Mouse (Mus musculus) midbrain, embryonic 14.5 days (tissue): ENCODE data around the gene Eps8l3. TPM values are rescaled to one million over a fixed set of nuclear protein-coding genes. Genes with fewer than 3 reads are reported as not detected.

Experiments
- ATAC-seq: fragments of 200-750 bp; cut with Nextera tagmentation; 2 replicates; pipeline ENCODE4 v1.8.0; 2017; ENCODE audit warnings: moderate number of reproducible peaks, moderate library complexity; ENCODE audit not compliant: low FRiP score, low TSS enrichment
- DNase-seq: peaks from one replicate; pipeline ENCODE4 v3.0.0-alpha.2; 2015
- H3K27ac ChIP-seq: fragments of 300-500 bp; sonication (generic); replicated peaks from 2 replicates; pipeline ENCODE4 v1.5.1; 2014; ENCODE audit warnings: mild to moderate bottlenecking, low read depth, low read length, moderate library complexity
- H3K27me3 ChIP-seq: fragments of 300-500 bp; sonication (generic); 2 replicates; pipeline ENCODE4 v1.6.1; 2014; ENCODE audit warnings: low read length, control low read depth, mixed read lengths; ENCODE audit not compliant: control insufficient read depth, insufficient read depth
- H3K36me3 ChIP-seq: fragments of 300-500 bp; sonication (generic); 2 replicates; pipeline ENCODE4 v1.6.1; 2014; ENCODE audit warnings: low read length, control low read depth; ENCODE audit not compliant: control insufficient read depth, insufficient read depth
- H3K4me1 ChIP-seq: fragments of 300-500 bp; sonication (generic); 2 replicates; pipeline ENCODE4 v1.6.1; 2014; ENCODE audit warnings: mild to moderate bottlenecking, antibody characterized with exemption, low read length, control low read depth; ENCODE audit not compliant: control insufficient read depth, insufficient read depth
- H3K4me2 ChIP-seq: fragments of 300-500 bp; sonication (generic); 2 replicates; pipeline ENCODE4 v1.6.1; 2014; ENCODE audit warnings: mild to moderate bottlenecking, low read length, moderate library complexity
- H3K4me3 ChIP-seq: fragments of 300-500 bp; sonication (generic); replicated peaks from 2 replicates; pipeline ENCODE4 v1.5.1; 2014; ENCODE audit warnings: low read depth, low read length
- H3K9ac ChIP-seq: fragments of 300-500 bp; sonication (generic); replicated peaks from 2 replicates; pipeline ENCODE4 v1.6.1; 2014; ENCODE audit warnings: mild to moderate bottlenecking, low read length, moderate library complexity
- H3K9me3 ChIP-seq: fragments of 300-500 bp; sonication (generic); 2 replicates; pipeline ENCODE4 v1.6.1; 2016; ENCODE audit warnings: low read length, control low read depth, mixed read lengths; ENCODE audit not compliant: control insufficient read depth
- WGBS: fragments of 180-500 bp; shearing (Covaris S2); extraction: QIAGEN DNeasy Blood & Tissue Kit; methylation state at CpG from one replicate; pipeline ENCODE4 v1.1.7; 2014; 5-methylcytosine and 5-hydroxymethylcytosine counted together
- polyA plus RNA-seq: library from polyadenylated mRNA; unstranded; fragments of >200 nt; fragmentation: Nextera tagmentation; extraction: Ambion mirVana; gene quantifications from 2 replicates; pipeline ENCODE4 v1.2.1, GENCODE M21; 2014

Eps8l3 gene
- not detected in 2 replicates for polyA plus RNA-seq

DNA sequence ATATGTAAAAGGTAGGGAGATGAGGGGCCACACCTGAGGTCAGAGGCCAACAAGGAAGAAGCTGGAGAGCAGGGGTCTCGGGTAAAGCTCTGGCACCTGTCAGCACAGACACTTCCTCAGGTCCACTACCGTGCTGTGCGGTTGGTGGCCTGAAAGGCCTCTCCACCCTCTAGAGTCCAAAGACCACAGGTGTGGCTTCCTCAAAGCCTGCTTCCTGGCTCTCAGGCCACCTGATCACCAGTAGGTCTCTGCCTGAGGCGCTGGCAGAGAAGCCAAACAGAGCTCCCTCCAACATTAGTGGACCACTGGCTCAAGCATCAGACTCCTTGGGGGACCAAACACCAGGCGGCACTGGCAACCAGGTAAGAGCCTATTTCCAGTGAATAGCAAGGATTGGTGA lies at the start of gene Eps8l3:
Gene Eps8l3 (plus strand): TSS at position 225 of the 400 bp plus-strand sequence.
- Histone ChIP-seq H3K4me3 (no peak within 1 kb of the TSS), H3K36me3 (no peaks in the 10 kb centered on the region), H3K4me1 (no peaks in the 10 kb centered on the region), H3K4me2 (no peak within 1 kb of the TSS), H3K27me3 (no peaks in the 10 kb centered on the region), H3K27ac (no peak within 1 kb of the TSS), H3K9me3 (no peaks in the 10 kb centered on the region), H3K9ac (no peak within 1 kb of the TSS)
- no peak for DNase-seq
- ATAC-seq = no peak
- 89% methylated on average over 5 of the region's 5 CpGs for WGBS

DNA sequence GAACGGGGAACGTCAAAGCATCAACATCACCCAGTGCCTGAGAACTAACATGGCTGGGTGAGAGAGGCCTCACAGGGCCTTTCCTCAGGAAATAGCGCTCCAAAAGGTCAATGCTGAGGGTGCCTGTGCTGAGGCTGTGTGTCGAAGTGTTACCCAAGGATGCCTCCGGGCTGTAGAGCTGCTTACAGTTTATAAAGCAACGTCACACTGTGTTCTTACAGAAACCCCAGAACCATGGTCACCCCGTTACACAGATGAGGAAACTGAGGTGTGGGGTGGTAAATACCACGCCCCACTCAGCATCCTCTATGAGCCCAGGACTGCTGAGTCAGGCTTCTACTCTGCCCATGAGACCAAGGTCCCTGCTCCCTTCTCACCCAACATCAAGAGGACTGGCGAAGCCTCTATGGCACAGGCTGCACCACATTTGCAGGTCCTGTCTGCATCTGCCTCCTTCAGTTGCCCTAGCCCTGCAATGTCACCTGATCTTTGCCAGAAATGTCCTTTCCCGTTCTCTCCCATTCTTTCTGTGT lies 49.1 kb upstream of the Eps8l3 start:
- Histone ChIP-seq H3K27me3 (no peaks in the 10 kb centered on the region), H3K27ac (no peak overlapping the region), H3K9me3 (no peaks in the 10 kb centered on the region), H3K9ac (no peak overlapping the region), H3K4me1 (peaks cover 4% of the 10 kb centered on the region), H3K36me3 (no peaks in the 10 kb centered on the region), H3K4me3 (no peak overlapping the region), H3K4me2 (no peak overlapping the region)
- DNase-seq = no peak
- no peak for ATAC-seq
- 90% methylated on average over 10 of the region's 10 CpGs for WGBS

DNA sequence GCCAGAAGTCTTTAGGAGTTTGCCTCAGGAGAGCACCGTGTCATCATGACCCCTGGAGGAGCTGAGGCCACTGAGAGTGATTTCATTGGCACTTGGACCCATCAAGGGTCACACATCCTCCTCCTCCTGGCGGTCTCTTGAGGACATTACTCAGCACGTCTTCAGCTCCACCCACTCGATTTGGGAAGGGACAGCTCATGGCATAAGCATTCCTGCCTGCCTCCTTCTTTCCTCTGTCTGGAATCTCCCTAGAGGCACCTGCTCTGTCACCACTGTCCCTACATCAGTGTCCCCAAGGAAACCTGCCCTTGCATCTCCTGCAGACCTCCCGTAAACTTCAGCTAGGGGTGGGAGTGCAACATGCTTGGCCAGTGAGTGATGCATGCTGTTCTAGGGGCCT lies 48.5 kb upstream of the Eps8l3 start:
- Histone ChIP-seq H3K4me3 (no peak overlapping the region), H3K27me3 (no peaks in the 10 kb centered on the region), H3K9me3 (no peaks in the 10 kb centered on the region), H3K27ac (no peak overlapping the region), H3K9ac (no peak overlapping the region), H3K4me1 (peaks cover 10% of the 10 kb centered on the region), H3K4me2 (no peak overlapping the region), H3K36me3 (no peaks in the 10 kb centered on the region)
- ATAC-seq (no peak), DNase-seq (no peak)
- WGBS = 57% methylated on average over 5 of the region's 5 CpGs

GRCm38 (mm10) chr3:107828997-107829396 lies 48.0 kb upstream of the Eps8l3 start:
- Histone ChIP-seq H3K27me3 (no peaks in the 10 kb centered on the region), H3K4me2 (no peak overlapping the region), H3K36me3 (no peaks in the 10 kb centered on the region), H3K9me3 (no peaks in the 10 kb centered on the region), H3K27ac (no peak overlapping the region), H3K4me1 (peaks cover 15% of the 10 kb centered on the region), H3K9ac (no peak overlapping the region), H3K4me3 (no peak overlapping the region)
- ATAC-seq (no peak), DNase-seq (no peak)
- WGBS = 85% methylated on average over 4 of the region's 4 CpGs

DNA sequence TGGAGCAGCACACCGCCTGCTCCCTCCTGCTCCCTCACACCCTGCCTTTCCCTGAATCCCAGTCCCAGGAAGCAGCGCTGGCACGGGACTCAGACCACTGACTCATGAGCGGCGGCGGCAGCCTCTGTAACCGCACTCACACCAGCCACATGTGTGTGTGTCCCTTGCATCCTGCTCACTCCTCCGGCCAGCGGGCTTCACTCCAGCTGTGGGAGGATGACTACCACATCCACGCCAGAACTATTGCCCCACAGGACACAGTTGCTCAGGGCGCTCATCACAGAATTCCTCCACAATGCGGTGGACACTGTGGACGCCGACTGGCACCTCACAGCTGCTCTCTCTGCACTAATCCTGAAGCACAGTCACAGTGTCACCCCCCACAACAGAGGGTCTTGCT lies 47.4 kb upstream of the Eps8l3 start:
- Histone ChIP-seq H3K4me2 (no peak overlapping the region), H3K9ac (no peak overlapping the region), H3K4me1 (peaks cover 17% of the 10 kb centered on the region), H3K27me3 (no peaks in the 10 kb centered on the region), H3K4me3 (no peak overlapping the region), H3K27ac (no peak overlapping the region), H3K36me3 (no peaks in the 10 kb centered on the region), H3K9me3 (no peaks in the 10 kb centered on the region)
- no peak for ATAC-seq
- 75% methylated on average over 14 of the region's 14 CpGs for WGBS
- DNase-seq = no peak

- no peak for ATAC-seq
- DNase-seq = no peak
- H3K4me2 ChIP-seq = no peak overlapping the region
- peaks cover 17% of the 10 kb centered on the region for H3K4me1 ChIP-seq
- no peak overlapping the region for H3K4me3 ChIP-seq
- no peaks in the 10 kb centered on the region for H3K27me3 ChIP-seq
- no peaks in the 10 kb centered on the region for H3K9me3 ChIP-seq
- H3K9ac ChIP-seq = no peak overlapping the region
- no peaks in the 10 kb centered on the region for H3K36me3 ChIP-seq
- no peak overlapping the region for H3K27ac ChIP-seq
- WGBS = 67% methylated on average over 10 of the region's 10 CpGs
These were observed 45.0 kb upstream of the Eps8l3 start for GRCm38 (mm10) chr3:107831875-107832554.

- peaks cover 17% of the 10 kb centered on the region for H3K4me1 ChIP-seq
- H3K4me2 ChIP-seq = no peak overlapping the region
- no peaks in the 10 kb centered on the region for H3K9me3 ChIP-seq
- H3K36me3 ChIP-seq = no peaks in the 10 kb centered on the region
- ATAC-seq (no peak), DNase-seq (no peak)
- WGBS = 64% methylated on average over 6 of the region's 6 CpGs
- H3K4me3 ChIP-seq = no peak overlapping the region
- no peaks in the 10 kb centered on the region for H3K27me3 ChIP-seq
- H3K27ac ChIP-seq = no peak overlapping the region
- H3K9ac ChIP-seq = no peak overlapping the region
These were observed 44.4 kb upstream of the Eps8l3 start for GRCm38 (mm10) chr3:107832645-107833044.

DNA sequence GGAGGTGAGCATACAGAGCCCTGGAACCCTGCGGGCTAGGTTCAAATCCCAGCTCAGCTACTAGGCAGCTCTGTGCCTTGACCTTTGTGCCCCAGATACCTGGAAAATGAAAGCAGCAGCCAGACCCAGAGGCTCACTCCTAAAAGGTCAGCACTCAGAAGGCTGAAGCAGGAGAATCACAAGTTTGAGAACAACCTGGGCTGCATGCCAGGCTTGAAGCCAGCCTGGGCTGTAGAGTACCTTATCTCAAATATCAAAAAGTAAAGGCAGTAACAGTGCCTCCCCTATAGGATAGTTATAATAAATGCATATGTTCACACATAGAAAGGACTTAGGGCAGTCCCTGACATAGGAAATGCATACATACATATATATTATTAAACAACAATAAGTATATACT lies 43.7 kb upstream of the Eps8l3 start:
- Histone ChIP-seq H3K36me3 (no peaks in the 10 kb centered on the region), H3K4me3 (no peak overlapping the region), H3K27ac (no peak overlapping the region; the same call in 1 of the 2 replicates), H3K9me3 (no peaks in the 10 kb centered on the region), H3K9ac (no peak overlapping the region), H3K4me2 (no peak overlapping the region), H3K4me1 (peaks cover 17% of the 10 kb centered on the region), H3K27me3 (no peaks in the 10 kb centered on the region)
- WGBS = 64% methylated on average over 1 of the region's 1 CpGs
- no peak for ATAC-seq
- DNase-seq = no peak

DNA sequence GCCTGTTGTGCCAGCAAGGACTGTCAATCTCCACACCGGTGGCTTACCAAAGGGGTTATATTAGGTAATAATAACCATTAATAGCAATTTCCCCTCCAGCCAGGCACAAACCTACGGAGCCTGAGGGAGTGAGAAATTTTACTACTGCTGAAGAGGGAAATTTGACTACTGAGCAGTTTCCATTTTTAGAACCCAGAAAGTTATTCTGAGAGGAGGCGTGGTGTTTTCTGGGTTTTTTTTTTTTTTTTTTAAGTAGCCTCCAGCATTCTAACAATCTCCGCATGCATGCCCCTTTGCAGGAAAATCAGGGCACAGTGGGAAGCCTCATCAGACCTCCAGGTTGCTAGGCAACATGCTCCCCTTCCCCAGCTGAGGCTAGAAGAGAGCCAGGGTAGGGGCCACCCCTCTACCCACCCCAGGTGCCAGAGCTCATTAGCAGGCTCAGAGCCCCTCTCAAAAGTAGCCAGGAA lies 43.1 kb upstream of the Eps8l3 start:
- Histone ChIP-seq H3K27me3 (no peaks in the 10 kb centered on the region), H3K9me3 (no peaks in the 10 kb centered on the region), H3K36me3 (no peaks in the 10 kb centered on the region), H3K27ac (no peak overlapping the region; the same call in 1 of the 2 replicates), H3K4me1 (peaks cover 17% of the 10 kb centered on the region), H3K4me3 (no peak overlapping the region), H3K4me2 (no peak overlapping the region), H3K9ac (no peak overlapping the region)
- ATAC-seq = peak; percentile 79; the same call in 1 of the 2 replicates
- peak; percentile 76 for DNase-seq
- 13% methylated on average over 4 of the region's 4 CpGs for WGBS
